Mouse (Mus musculus) kidney, embryonic 15.5 days (tissue): Measurements from ENCODE around the gene Mdm2. TPM values are rescaled to one million over a fixed set of nuclear protein-coding genes. Genes with fewer than 3 reads are reported as not detected.
"Not testable (repeated sequence)": the region's sequence is repeated elsewhere in the genome, so short reads cannot be mapped to it uniquely, and the experiment has no call there.

Source experiments
- ATAC-seq: fragments of 200-750 bp; cut with Nextera tagmentation; replicated peaks from 2 replicates; pipeline ENCODE4 v1.8.0; 2017; ENCODE audit warnings: moderate TSS enrichment; ENCODE audit not compliant: low FRiP score
- H3K27ac ChIP-seq: fragments of 300-500 bp; sonication (generic); 2 replicates; pipeline ENCODE4 v1.5.1; 2015; ENCODE audit warnings: mild to moderate bottlenecking, inconsistent platforms
- H3K27me3 ChIP-seq: fragments of 300-500 bp; sonication (generic); 2 replicates; pipeline ENCODE4 v1.6.1; 2015; ENCODE audit warnings: inconsistent platforms
- H3K36me3 ChIP-seq: fragments of 300-500 bp; sonication (generic); 2 replicates; pipeline ENCODE4 v1.6.1; 2015; ENCODE audit warnings: inconsistent platforms
- H3K4me1 ChIP-seq: fragments of 300-500 bp; sonication (generic); 2 replicates; pipeline ENCODE4 v1.6.1; 2015; ENCODE audit warnings: inconsistent platforms
- H3K4me2 ChIP-seq: fragments of 300-500 bp; sonication (generic); 2 replicates; pipeline ENCODE4 v1.6.1; 2015; ENCODE audit warnings: moderate library complexity, mild to moderate bottlenecking, inconsistent platforms
- H3K4me3 ChIP-seq: fragments of 300-500 bp; sonication (generic); replicated peaks from 2 replicates; pipeline ENCODE4 v1.5.1; 2015; ENCODE audit warnings: mild to moderate bottlenecking, inconsistent platforms
- H3K9ac ChIP-seq: fragments of 300-500 bp; sonication (generic); 2 replicates; pipeline ENCODE4 v1.6.1; 2015; ENCODE audit warnings: mild to moderate bottlenecking, inconsistent platforms
- H3K9me3 ChIP-seq: fragments of 300-500 bp; sonication (generic); replicated peaks from 2 replicates; pipeline ENCODE4 v1.6.1; 2016; ENCODE audit warnings: inconsistent platforms
- WGBS: fragments of 180-500 bp; shearing (Covaris S2); methylation state at CpG from one replicate; pipeline ENCODE4 v1.1.7; 2015; ENCODE audit warnings: mixed read lengths; 5-methylcytosine and 5-hydroxymethylcytosine counted together
- polyA plus RNA-seq: library from polyadenylated mRNA; unstranded; fragments of >200 nt; fragmentation: Nextera tagmentation; extraction: Ambion mirVana; gene quantifications from 2 replicates; pipeline ENCODE4 v1.2.1, GENCODE M21; 2015

Gene Mdm2
- polyA plus RNA-seq, 1 experiment from 2014 or later = 49.7 TPM

DNA sequence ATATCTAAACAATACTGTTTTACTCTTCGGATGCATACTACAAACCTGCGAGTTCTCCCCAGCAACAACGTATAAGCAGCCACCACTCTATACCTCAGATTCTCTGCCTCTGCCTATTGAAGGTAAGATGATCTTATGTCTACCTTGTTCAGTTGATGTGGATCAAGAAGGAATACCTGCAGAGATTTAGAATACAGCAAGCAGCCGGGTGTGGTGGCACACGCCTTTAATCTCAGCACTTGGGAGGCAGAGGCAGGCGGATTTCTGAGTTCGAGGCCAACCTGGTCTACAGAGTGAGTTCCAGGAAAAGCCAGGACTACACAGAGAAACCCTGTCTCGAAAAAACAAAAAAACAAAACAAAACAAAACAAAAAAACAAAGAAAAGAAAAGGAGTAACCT, 26.9 kb upstream of the Mdm2 start:
- 92% methylated on average over 8 of the region's 8 CpGs for WGBS

DNA sequence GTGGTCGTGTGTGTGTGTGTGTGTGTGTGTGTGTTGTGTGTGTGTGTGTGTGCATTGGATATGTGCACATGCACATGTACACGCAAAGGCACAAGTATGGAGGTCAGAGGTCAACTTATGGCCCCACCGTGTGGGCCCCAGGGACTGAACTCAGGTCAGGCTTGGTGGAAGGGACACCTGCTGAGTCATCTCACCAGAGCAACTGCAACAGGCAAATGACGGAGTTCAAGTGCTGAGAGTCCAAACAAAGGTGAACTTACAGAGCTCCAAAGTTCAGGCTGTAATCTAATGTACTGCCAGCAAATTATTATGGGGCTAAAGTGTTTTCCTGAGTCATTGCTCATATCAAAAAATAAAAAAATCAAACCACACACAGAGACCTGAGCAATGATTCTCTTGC, 26.5 kb upstream of the Mdm2 start:
- 86% methylated on average over 4 of the region's 4 CpGs for WGBS

More for the DNA sequence above, 26.9 kb upstream of the Mdm2 start:
- not testable (repeated sequence) for H3K27me3 ChIP-seq, H3K4me3 ChIP-seq, H3K9ac ChIP-seq, H3K4me2 ChIP-seq, H3K9me3 ChIP-seq, ATAC-seq, H3K27ac ChIP-seq, H3K4me1 ChIP-seq
- peaks cover 40% of the 10 kb centered on the region for H3K36me3 ChIP-seq

DNA sequence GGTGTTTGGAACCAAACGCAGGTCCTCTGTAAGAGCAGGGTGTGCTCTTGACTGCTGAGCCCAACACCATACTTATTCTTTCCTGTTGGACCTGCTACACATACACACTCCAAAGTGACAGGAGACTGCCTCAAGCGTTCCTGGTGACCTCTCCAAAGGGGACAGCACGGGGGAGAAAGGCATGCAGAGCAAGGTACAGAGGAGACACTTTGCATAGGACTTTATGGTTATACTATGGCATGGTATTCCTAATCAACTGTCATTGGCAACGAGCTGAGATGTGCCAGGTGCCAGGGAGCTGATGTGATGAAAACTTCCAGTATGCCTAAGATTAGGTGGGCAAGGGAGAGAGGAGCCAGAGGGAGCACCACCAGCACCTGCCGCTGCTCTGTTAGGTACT, 26.0 kb upstream of the Mdm2 start:
- Histone ChIP-seq H3K4me2 (no peak overlapping the region), H3K9me3 (no peaks in the 10 kb centered on the region), H3K27me3 (no peaks in the 10 kb centered on the region), H3K4me1 (no peaks in the 10 kb centered on the region), H3K27ac (no peak overlapping the region), H3K4me3 (no peak overlapping the region), H3K9ac (no peak overlapping the region), H3K36me3 (peaks cover 40% of the 10 kb centered on the region)
- ATAC-seq = no peak
- 88% methylated on average over 5 of the region's 5 CpGs for WGBS

More for the DNA sequence above, 26.5 kb upstream of the Mdm2 start:
- no peaks in the 10 kb centered on the region for H3K27me3 ChIP-seq
- H3K9me3 ChIP-seq = no peaks in the 10 kb centered on the region
- ATAC-seq = no peak
- no peak overlapping the region for H3K27ac ChIP-seq
- no peak overlapping the region for H3K9ac ChIP-seq
- H3K4me1 ChIP-seq = no peaks in the 10 kb centered on the region
- H3K36me3 ChIP-seq = peaks cover 40% of the 10 kb centered on the region
- no peak overlapping the region for H3K4me3 ChIP-seq
- no peak overlapping the region for H3K4me2 ChIP-seq

- H3K9me3 ChIP-seq, ATAC-seq, H3K4me1 ChIP-seq, H3K27ac ChIP-seq, H3K4me2 ChIP-seq, H3K9ac ChIP-seq, H3K4me3 ChIP-seq, H3K27me3 ChIP-seq: not testable (repeated sequence)
- peaks cover 38% of the 10 kb centered on the region for H3K36me3 ChIP-seq
- 94% methylated on average over 12 of the region's 12 CpGs for WGBS
Observed at GRCm38 (mm10) chr10:117735396-117735795, 24.8 kb upstream of the Mdm2 start.

- not testable (repeated sequence) for ATAC-seq, H3K27ac ChIP-seq, H3K4me1 ChIP-seq, H3K9me3 ChIP-seq, H3K4me3 ChIP-seq, H3K4me2 ChIP-seq, H3K27me3 ChIP-seq, H3K9ac ChIP-seq
- 85% methylated on average over 10 of the region's 10 CpGs for WGBS
- H3K36me3 ChIP-seq = peaks cover 27% of the 10 kb centered on the region
Observed at GRCm38 (mm10) chr10:117734104-117734852, 23.7 kb upstream of the Mdm2 start.

GRCm38 (mm10) chr10:117733626-117734025, 23.1 kb upstream of the Mdm2 start:
- not testable (repeated sequence) for H3K4me1 ChIP-seq, H3K9ac ChIP-seq, ATAC-seq, H3K27me3 ChIP-seq, H3K27ac ChIP-seq, H3K4me2 ChIP-seq, H3K9me3 ChIP-seq, H3K4me3 ChIP-seq
- 81% methylated on average over 8 of the region's 8 CpGs for WGBS
- H3K36me3 ChIP-seq = peaks cover 21% of the 10 kb centered on the region

GRCm38 (mm10) chr10:117732962-117733592, 22.5 kb upstream of the Mdm2 start:
- H3K4me2 ChIP-seq = no peak overlapping the region
- no peak overlapping the region for H3K9ac ChIP-seq
- H3K27ac ChIP-seq = no peak overlapping the region
- no peak for ATAC-seq
- H3K9me3 ChIP-seq = no peaks in the 10 kb centered on the region
- no peak overlapping the region for H3K4me3 ChIP-seq
- peaks cover 15% of the 10 kb centered on the region for H3K36me3 ChIP-seq
- 82% methylated on average over 14 of the region's 14 CpGs for WGBS
- no peaks in the 10 kb centered on the region for H3K4me1 ChIP-seq
- H3K27me3 ChIP-seq = no peaks in the 10 kb centered on the region

DNA sequence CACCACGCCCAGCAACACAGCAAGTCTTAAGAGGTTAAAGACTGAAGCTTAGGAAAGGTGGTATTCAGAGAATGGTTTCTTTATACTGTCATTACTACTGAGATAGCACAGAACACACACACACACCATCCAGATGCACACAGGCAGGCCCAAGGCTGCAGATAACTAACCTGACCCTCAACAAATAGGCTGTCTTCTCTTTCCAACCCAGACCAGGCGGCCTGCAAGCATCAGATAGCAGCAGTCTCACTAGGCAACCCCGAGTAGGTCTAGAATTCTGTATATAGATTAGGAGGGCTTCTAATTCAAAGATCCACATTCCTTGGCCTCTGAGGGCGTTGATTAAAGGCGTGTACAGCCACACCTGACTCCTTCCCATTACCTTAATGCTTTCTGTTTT, 21.6 kb upstream of the Mdm2 start:
- no peaks in the 10 kb centered on the region for H3K27me3 ChIP-seq
- no peak overlapping the region for H3K27ac ChIP-seq
- H3K9me3 ChIP-seq = no peaks in the 10 kb centered on the region
- H3K36me3 ChIP-seq = peaks cover 8% of the 10 kb centered on the region
- H3K4me2 ChIP-seq = no peak overlapping the region
- no peaks in the 10 kb centered on the region for H3K4me1 ChIP-seq
- no peak overlapping the region for H3K4me3 ChIP-seq
- no peak for ATAC-seq
- H3K9ac ChIP-seq = no peak overlapping the region
- WGBS = 88% methylated on average over 5 of the region's 5 CpGs

GRCm38 (mm10) chr10:117731244-117732101, 20.9 kb upstream of the Mdm2 start:
- peaks cover 5% of the 10 kb centered on the region for H3K36me3 ChIP-seq
- H3K4me1 ChIP-seq = no peaks in the 10 kb centered on the region
- no peak for ATAC-seq
- no peak overlapping the region for H3K4me2 ChIP-seq
- no peak overlapping the region for H3K4me3 ChIP-seq
- WGBS = 52% methylated on average over 15 of the region's 15 CpGs
- H3K27ac ChIP-seq = no peak overlapping the region
- no peaks in the 10 kb centered on the region for H3K27me3 ChIP-seq
- no peaks in the 10 kb centered on the region for H3K9me3 ChIP-seq
- H3K9ac ChIP-seq = no peak overlapping the region

GRCm38 (mm10) chr10:117730637-117731203, 20.2 kb upstream of the Mdm2 start:
- no peak overlapping the region for H3K4me2 ChIP-seq
- H3K4me3 ChIP-seq = no peak overlapping the region
- no peaks in the 10 kb centered on the region for H3K27me3 ChIP-seq
- WGBS = 94% methylated on average over 12 of the region's 12 CpGs
- H3K9ac ChIP-seq = no peak overlapping the region
- H3K27ac ChIP-seq = no peak overlapping the region
- H3K4me1 ChIP-seq = no peaks in the 10 kb centered on the region
- H3K36me3 ChIP-seq = no peaks in the 10 kb centered on the region
- H3K9me3 ChIP-seq = no peaks in the 10 kb centered on the region
- ATAC-seq = no peak

DNA sequence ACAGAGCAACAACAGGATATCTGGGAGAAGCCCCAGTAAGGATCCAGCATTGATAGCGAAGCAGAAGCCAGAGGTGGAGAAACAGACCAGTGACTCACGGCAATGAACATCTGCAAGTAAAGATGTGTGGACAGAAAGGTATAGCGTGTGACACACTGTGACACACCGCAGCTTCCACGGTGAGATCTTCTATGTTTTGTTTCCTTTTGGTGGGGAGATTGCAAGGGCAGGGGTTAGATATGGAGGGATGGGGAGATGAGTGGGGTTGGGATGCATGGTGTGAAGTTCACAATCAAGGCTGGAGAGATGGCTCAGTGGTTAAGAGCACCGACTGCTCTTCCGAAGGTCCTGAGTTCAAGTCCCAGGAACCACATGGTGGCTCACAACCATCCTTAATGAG, 19.6 kb upstream of the Mdm2 start:
- no peaks in the 10 kb centered on the region for H3K27me3 ChIP-seq
- no peak for ATAC-seq
- H3K36me3 ChIP-seq = no peaks in the 10 kb centered on the region
- no peak overlapping the region for H3K4me3 ChIP-seq
- H3K27ac ChIP-seq = no peak overlapping the region
- no peaks in the 10 kb centered on the region for H3K4me1 ChIP-seq
- H3K9me3 ChIP-seq = no peaks in the 10 kb centered on the region
- H3K4me2 ChIP-seq = no peak overlapping the region
- no peak overlapping the region for H3K9ac ChIP-seq
- 92% methylated on average over 7 of the region's 7 CpGs for WGBS
